Mouse (Mus musculus) neural tube, embryonic 13.5 days (tissue): ENCODE results near the gene Gpr21. TPM values are rescaled to one million over a fixed set of nuclear protein-coding genes. Genes with fewer than 3 reads are reported as not detected.
"Not testable (repeated sequence)": the region's sequence is repeated elsewhere in the genome, so short reads cannot be mapped to it uniquely, and the experiment has no call there.

ENCODE experiments used
- ATAC-seq: fragments of 200-750 bp; cut with Nextera tagmentation; 2 replicates; pipeline ENCODE4 v1.8.0; 2017; ENCODE audit warnings: low read depth, mild to moderate bottlenecking, moderate TSS enrichment, moderate library complexity
- H3K27ac ChIP-seq: fragments of 300-500 bp; sonication (generic); replicated peaks from 2 replicates; pipeline ENCODE4 v1.5.1; 2015; ENCODE audit warnings: moderate library complexity, mild to moderate bottlenecking, inconsistent platforms
- H3K27me3 ChIP-seq: fragments of 300-500 bp; sonication (generic); 2 replicates; pipeline ENCODE4 v1.6.1; 2015; ENCODE audit warnings: mild to moderate bottlenecking, inconsistent platforms
- H3K36me3 ChIP-seq: fragments of 300-500 bp; sonication (generic); 2 replicates; pipeline ENCODE4 v1.6.1; 2015; ENCODE audit warnings: mild to moderate bottlenecking, inconsistent platforms
- H3K4me1 ChIP-seq: fragments of 300-500 bp; sonication (generic); replicated peaks from 2 replicates; pipeline ENCODE4 v1.6.1; 2015; ENCODE audit warnings: inconsistent platforms
- H3K4me2 ChIP-seq: fragments of 300-500 bp; sonication (generic); 2 replicates; pipeline ENCODE4 v1.6.1; 2015; ENCODE audit warnings: inconsistent platforms, mild to moderate bottlenecking, moderate library complexity
- H3K4me3 ChIP-seq: fragments of 300-500 bp; sonication (generic); 2 replicates; pipeline ENCODE4 v1.5.1; 2015; ENCODE audit warnings: mild to moderate bottlenecking, inconsistent platforms
- H3K9ac ChIP-seq: fragments of 300-500 bp; sonication (generic); 2 replicates; pipeline ENCODE4 v1.6.1; 2015; ENCODE audit warnings: moderate library complexity, mild to moderate bottlenecking, inconsistent platforms
- H3K9me3 ChIP-seq: fragments of 300-500 bp; sonication (generic); 2 replicates; pipeline ENCODE4 v1.6.1; 2016; ENCODE audit warnings: inconsistent platforms
- WGBS: fragments of 180-500 bp; shearing (Covaris S2); methylation state at CpG from one replicate; pipeline ENCODE4 v1.1.7; 2015; 5-methylcytosine and 5-hydroxymethylcytosine counted together
- polyA plus RNA-seq: library from polyadenylated mRNA; unstranded; fragments of >200 nt; fragmentation: Nextera tagmentation; extraction: Ambion mirVana; gene quantifications from 2 replicates; pipeline ENCODE4 v1.2.1, GENCODE M21; 2015

Gene Gpr21
- polyA plus RNA-seq = 10.9 and 13.2 TPM in 2 replicates

- 14% methylated on average over 11 of the region's 11 CpGs for WGBS
- peak within 1 kb of the TSS; percentile 60 for H3K4me2 ChIP-seq
- no peaks in the 10 kb centered on the region for H3K9me3 ChIP-seq
- peak within 1 kb of the TSS; percentile 88 for H3K27ac ChIP-seq
- peak; percentile 92 for ATAC-seq
- H3K36me3 ChIP-seq = peaks cover 21% of the 10 kb centered on the region
- H3K4me3 ChIP-seq = peak within 1 kb of the TSS; percentile 39
- peaks cover 43% of the 10 kb centered on the region for H3K4me1 ChIP-seq
- peak within 1 kb of the TSS; percentile 63 for H3K9ac ChIP-seq
- H3K27me3 ChIP-seq = no peaks in the 10 kb centered on the region
These were observed at the start of gene Gpr21 for GRCm38 (mm10) chr2:37516030-37516710. TSS of gene Gpr21 (plus strand) at chr2:37516332.

GRCm38 (mm10) chr2:37479559-37479958 lies 36.6 kb upstream of the Gpr21 start:
- no peak for ATAC-seq
- H3K36me3 ChIP-seq = peaks cover 73% of the 10 kb centered on the region

GRCm38 (mm10) chr2:37480039-37480438 lies 36.1 kb upstream of the Gpr21 start:
- H3K9me3 ChIP-seq = peaks cover 2% of the 10 kb centered on the region; the same call in 1 of the 2 replicates
- 90% methylated on average over 2 of the region's 2 CpGs for WGBS
- no peak overlapping the region for H3K4me2 ChIP-seq
- H3K36me3 ChIP-seq = peaks cover 75% of the 10 kb centered on the region
- no peak overlapping the region for H3K27ac ChIP-seq
- H3K27me3 ChIP-seq = no peaks in the 10 kb centered on the region
- H3K4me1 ChIP-seq = no peaks in the 10 kb centered on the region
- no peak overlapping the region for H3K9ac ChIP-seq
- ATAC-seq = no peak
- no peak overlapping the region for H3K4me3 ChIP-seq

More at GRCm38 (mm10) chr2:37479559-37479958, 36.6 kb upstream of the Gpr21 start:
- Histone ChIP-seq H3K9me3 (peaks cover 2% of the 10 kb centered on the region; the same call in 1 of the 2 replicates), H3K4me1 (no peaks in the 10 kb centered on the region), H3K27ac (no peak overlapping the region), H3K9ac (no peak overlapping the region), H3K4me3 (no peak overlapping the region), H3K27me3 (no peaks in the 10 kb centered on the region), H3K4me2 (no peak overlapping the region)

GRCm38 (mm10) chr2:37484165-37484564 lies 32.0 kb upstream of the Gpr21 start:
- Histone ChIP-seq H3K9ac (no peak overlapping the region), H3K9me3 (peaks cover 2% of the 10 kb centered on the region; the same call in 1 of the 2 replicates), H3K27me3 (no peaks in the 10 kb centered on the region), H3K4me1 (no peaks in the 10 kb centered on the region), H3K27ac (no peak overlapping the region), H3K4me3 (no peak overlapping the region), H3K4me2 (no peak overlapping the region), H3K36me3 (peaks cover 58% of the 10 kb centered on the region)
- ATAC-seq = no peak
- 92% methylated on average over 2 of the region's 2 CpGs for WGBS

GRCm38 (mm10) chr2:37485370-37485769 lies 30.8 kb upstream of the Gpr21 start:
- no peak for ATAC-seq
- Histone ChIP-seq H3K9ac (no peak overlapping the region), H3K4me3 (no peak overlapping the region), H3K4me2 (no peak overlapping the region), H3K27me3 (no peaks in the 10 kb centered on the region), H3K27ac (no peak overlapping the region), H3K36me3 (peaks cover 62% of the 10 kb centered on the region), H3K4me1 (no peaks in the 10 kb centered on the region), H3K9me3 (no peaks in the 10 kb centered on the region)
- 87% methylated on average over 1 of the region's 1 CpGs for WGBS

- no peak for ATAC-seq
- H3K27ac ChIP-seq = no peak overlapping the region
- H3K9ac ChIP-seq = no peak overlapping the region
- H3K4me1 ChIP-seq = no peaks in the 10 kb centered on the region
- H3K4me2 ChIP-seq = no peak overlapping the region
- H3K9me3 ChIP-seq = no peaks in the 10 kb centered on the region
- H3K36me3 ChIP-seq = peaks cover 65% of the 10 kb centered on the region
- no peaks in the 10 kb centered on the region for H3K27me3 ChIP-seq
- no peak overlapping the region for H3K4me3 ChIP-seq
These were observed 29.7 kb upstream of the Gpr21 start for GRCm38 (mm10) chr2:37486408-37486807.

- no peak for ATAC-seq
- Histone ChIP-seq H3K4me3 (no peak overlapping the region), H3K27me3 (no peaks in the 10 kb centered on the region), H3K4me1 (no peaks in the 10 kb centered on the region), H3K9ac (no peak overlapping the region), H3K4me2 (no peak overlapping the region), H3K9me3 (no peaks in the 10 kb centered on the region), H3K27ac (no peak overlapping the region), H3K36me3 (peaks cover 71% of the 10 kb centered on the region)
- WGBS = 93% methylated on average over 2 of the region's 2 CpGs
These were observed 27.2 kb upstream of the Gpr21 start for GRCm38 (mm10) chr2:37488956-37489355.

- H3K4me1 ChIP-seq = no peaks in the 10 kb centered on the region
- no peak overlapping the region for H3K27ac ChIP-seq
- no peak for ATAC-seq
- H3K9me3 ChIP-seq = no peaks in the 10 kb centered on the region
- H3K4me2 ChIP-seq = no peak overlapping the region
- no peak overlapping the region for H3K4me3 ChIP-seq
- WGBS = 94% methylated on average over 4 of the region's 4 CpGs
- peaks cover 59% of the 10 kb centered on the region for H3K36me3 ChIP-seq
- H3K9ac ChIP-seq = no peak overlapping the region
- H3K27me3 ChIP-seq = no peaks in the 10 kb centered on the region
These were observed 18.8 kb upstream of the Gpr21 start for GRCm38 (mm10) chr2:37497321-37497720.

GRCm38 (mm10) chr2:37505856-37506255 lies 10.3 kb upstream of the Gpr21 start:
- 83% methylated on average over 2 of the region's 2 CpGs for WGBS
- not testable (repeated sequence) for H3K4me1 ChIP-seq, H3K9ac ChIP-seq, ATAC-seq, H3K4me3 ChIP-seq, H3K9me3 ChIP-seq, H3K4me2 ChIP-seq, H3K27me3 ChIP-seq, H3K27ac ChIP-seq
- H3K36me3 ChIP-seq = peaks cover 41% of the 10 kb centered on the region

GRCm38 (mm10) chr2:37511134-37511901 lies 4.8 kb upstream of the Gpr21 start:
- Histone ChIP-seq H3K4me1 (peaks cover 14% of the 10 kb centered on the region), H3K36me3 (peaks cover 43% of the 10 kb centered on the region), H3K27ac (no peak overlapping the region), H3K9ac (no peak overlapping the region), H3K4me2 (no peak overlapping the region), H3K4me3 (no peak overlapping the region), H3K9me3 (no peaks in the 10 kb centered on the region), H3K27me3 (no peaks in the 10 kb centered on the region)
- WGBS = 89% methylated on average over 4 of the region's 4 CpGs
- no peak for ATAC-seq

GRCm38 (mm10) chr2:37516922-37517462 lies 860 bp downstream of the Gpr21 start:
- peak overlapping the region; percentile 63 for H3K9ac ChIP-seq
- H3K4me3 ChIP-seq = peak overlapping the region; percentile 39
- peak overlapping the region; percentile 60 for H3K4me2 ChIP-seq
- peaks cover 15% of the 10 kb centered on the region for H3K36me3 ChIP-seq
- H3K27me3 ChIP-seq = no peaks in the 10 kb centered on the region
- no peaks in the 10 kb centered on the region for H3K9me3 ChIP-seq
- peak overlapping the region; percentile 88 for H3K27ac ChIP-seq
- H3K4me1 ChIP-seq = peaks cover 43% of the 10 kb centered on the region
- 24% methylated on average over 4 of the region's 4 CpGs for WGBS
- ATAC-seq = peak; percentile 81

GRCm38 (mm10) chr2:37518561-37519285 lies 2.6 kb downstream of the Gpr21 start:
- peaks cover 43% of the 10 kb centered on the region for H3K4me1 ChIP-seq
- peak overlapping the region; percentile 60 for H3K4me2 ChIP-seq
- no peaks in the 10 kb centered on the region for H3K27me3 ChIP-seq
- H3K4me3 ChIP-seq = peak overlapping the region; percentile 39
- 0 out of 2 replicates have a peak, but pooled peaks cover under 1% of the 10 kb centered on the region for H3K36me3 ChIP-seq
- H3K27ac ChIP-seq = no peak overlapping the region
- 85% methylated on average over 4 of the region's 4 CpGs for WGBS
- H3K9ac ChIP-seq = peak overlapping the region; percentile 63
- H3K9me3 ChIP-seq = no peaks in the 10 kb centered on the region
- ATAC-seq = no peak
